Mouse (Mus musculus) kidney, embryonic 14.5 days (tissue): Measurements from ENCODE around the gene Filip1. TPM values are rescaled to one million over a fixed set of nuclear protein-coding genes. Genes with fewer than 3 reads are reported as not detected.

Experiments
- ATAC-seq: fragments of 200-750 bp; cut with Nextera tagmentation; 2 replicates; pipeline ENCODE4 v1.8.0; 2017; ENCODE audit warnings: moderate number of reproducible peaks, mild to moderate bottlenecking, moderate TSS enrichment, moderate library complexity; ENCODE audit not compliant: low FRiP score, low TSS enrichment
- H3K27ac ChIP-seq: fragments of 300-500 bp; sonication (generic); 2 replicates; pipeline ENCODE4 v1.5.1; 2014; ENCODE audit warnings: low read depth, mild to moderate bottlenecking, low read length, moderate library complexity, mixed read lengths
- H3K27me3 ChIP-seq: fragments of 300-500 bp; sonication (generic); 2 replicates; pipeline ENCODE4 v1.6.1; 2014; ENCODE audit warnings: mild to moderate bottlenecking, low read length; ENCODE audit not compliant: control insufficient read depth, insufficient read depth
- H3K36me3 ChIP-seq: fragments of 300-500 bp; sonication (generic); 2 replicates; pipeline ENCODE4 v1.6.1; 2014; ENCODE audit warnings: low read length, mixed read lengths; ENCODE audit not compliant: control insufficient read depth, insufficient read depth
- H3K4me1 ChIP-seq: fragments of 300-500 bp; sonication (generic); 2 replicates; pipeline ENCODE4 v1.6.1; 2014; ENCODE audit warnings: low read length, mixed read lengths; ENCODE audit not compliant: control insufficient read depth, insufficient read depth
- H3K4me2 ChIP-seq: fragments of 300-500 bp; sonication (generic); replicated peaks from 2 replicates; pipeline ENCODE4 v1.6.1; 2014; ENCODE audit warnings: low read depth, mild to moderate bottlenecking, low read length
- H3K4me3 ChIP-seq: fragments of 300-500 bp; sonication (generic); 2 replicates; pipeline ENCODE4 v1.5.1; 2014; ENCODE audit warnings: mild to moderate bottlenecking, low read length
- H3K9ac ChIP-seq: fragments of 300-500 bp; sonication (generic); 2 replicates; pipeline ENCODE4 v1.6.1; 2014; ENCODE audit warnings: low read depth, mild to moderate bottlenecking, low read length, moderate library complexity
- H3K9me3 ChIP-seq: fragments of 300-500 bp; sonication (generic); 2 replicates; pipeline ENCODE4 v1.6.1; 2016; ENCODE audit warnings: low read length; ENCODE audit not compliant: control insufficient read depth
- WGBS: fragments of 180-500 bp; shearing (Covaris S2); extraction: QIAGEN DNeasy Blood & Tissue Kit; methylation state at CpG from one replicate; pipeline ENCODE4 v1.1.7; 2014; 5-methylcytosine and 5-hydroxymethylcytosine counted together
- polyA plus RNA-seq: library from polyadenylated mRNA; unstranded; fragments of >200 nt; fragmentation: Nextera tagmentation; extraction: Ambion mirVana; gene quantifications from 2 replicates; pipeline ENCODE4 v1.2.1, GENCODE M21; 2014

Filip1 gene
- polyA plus RNA-seq, 1 experiment from 2014 or later = 4.5 TPM

- no peaks in the 10 kb centered on the region for H3K4me1 ChIP-seq
- no peak overlapping the region for H3K27ac ChIP-seq
- no peak overlapping the region for H3K9ac ChIP-seq
- no peaks in the 10 kb centered on the region for H3K36me3 ChIP-seq
- 76% methylated on average over 5 of the region's 5 CpGs for WGBS
- H3K4me3 ChIP-seq = no peak overlapping the region
- H3K27me3 ChIP-seq = no peaks in the 10 kb centered on the region
- no peaks in the 10 kb centered on the region for H3K9me3 ChIP-seq
- H3K4me2 ChIP-seq = no peak overlapping the region
- ATAC-seq = no peak
Observed at GRCm38 (mm10) chr9:79975121-79975520, 37.5 kb downstream of the Filip1 start.

GRCm38 (mm10) chr9:79973582-79973981 is 39.1 kb downstream of the Filip1 start:
- WGBS = 91% methylated on average over 8 of the region's 8 CpGs
- H3K4me3 ChIP-seq = no peak overlapping the region
- no peaks in the 10 kb centered on the region for H3K4me1 ChIP-seq
- H3K27me3 ChIP-seq = no peaks in the 10 kb centered on the region
- H3K36me3 ChIP-seq = no peaks in the 10 kb centered on the region
- no peak for ATAC-seq
- no peak overlapping the region for H3K27ac ChIP-seq
- no peaks in the 10 kb centered on the region for H3K9me3 ChIP-seq
- no peak overlapping the region for H3K9ac ChIP-seq
- H3K4me2 ChIP-seq = no peak overlapping the region

- Histone ChIP-seq H3K9ac (no peak overlapping the region), H3K27me3 (no peaks in the 10 kb centered on the region), H3K9me3 (no peaks in the 10 kb centered on the region), H3K4me3 (no peak overlapping the region), H3K4me2 (no peak overlapping the region), H3K27ac (no peak overlapping the region), H3K4me1 (no peaks in the 10 kb centered on the region), H3K36me3 (no peaks in the 10 kb centered on the region)
- no peak for ATAC-seq
- 68% methylated on average over 6 of the region's 6 CpGs for WGBS
Observed at GRCm38 (mm10) chr9:79972705-79973104, 39.9 kb downstream of the Filip1 start.

- 68% methylated on average over 6 of the region's 6 CpGs for WGBS
- Histone ChIP-seq H3K9ac (no peak overlapping the region), H3K4me1 (no peaks in the 10 kb centered on the region), H3K36me3 (no peaks in the 10 kb centered on the region), H3K27me3 (no peaks in the 10 kb centered on the region), H3K4me2 (no peak overlapping the region), H3K27ac (no peak overlapping the region), H3K4me3 (no peak overlapping the region), H3K9me3 (no peaks in the 10 kb centered on the region)
- no peak for ATAC-seq
Observed at GRCm38 (mm10) chr9:79971619-79972018, 41.0 kb downstream of the Filip1 start.

DNA sequence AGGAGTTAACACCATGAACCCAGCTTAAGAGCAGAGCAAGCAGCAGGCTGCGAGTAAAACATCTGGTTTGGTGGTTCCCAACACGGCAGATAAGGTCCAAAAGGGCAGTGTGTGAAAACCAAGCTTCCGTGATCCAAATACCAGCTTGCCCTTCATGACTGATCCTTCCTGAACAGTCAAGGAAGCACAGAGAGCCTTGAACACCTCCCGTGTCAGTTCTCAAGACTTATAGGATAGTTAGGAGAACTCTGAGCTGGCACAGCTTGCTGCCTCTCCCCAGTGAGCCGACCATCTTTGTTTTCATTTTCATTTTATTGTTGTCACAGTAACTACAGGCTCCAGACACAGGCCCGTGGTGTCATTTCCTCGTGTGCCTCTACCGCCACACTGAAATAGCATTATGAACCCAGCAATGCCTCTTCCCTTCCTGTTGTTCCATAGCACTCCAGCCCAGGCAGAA is 42.0 kb downstream of the Filip1 start:
- Histone ChIP-seq H3K27ac (no peak overlapping the region), H3K9ac (no peak overlapping the region), H3K4me2 (no peak overlapping the region), H3K9me3 (no peaks in the 10 kb centered on the region), H3K27me3 (no peaks in the 10 kb centered on the region), H3K4me3 (no peak overlapping the region), H3K4me1 (no peaks in the 10 kb centered on the region), H3K36me3 (no peaks in the 10 kb centered on the region)
- no peak for ATAC-seq
- 56% methylated on average over 8 of the region's 8 CpGs for WGBS

GRCm38 (mm10) chr9:79969544-79969943 is 43.1 kb downstream of the Filip1 start:
- H3K4me2 ChIP-seq = no peak overlapping the region
- no peaks in the 10 kb centered on the region for H3K36me3 ChIP-seq
- 75% methylated on average over 4 of the region's 4 CpGs for WGBS
- no peaks in the 10 kb centered on the region for H3K4me1 ChIP-seq
- H3K4me3 ChIP-seq = no peak overlapping the region
- H3K27me3 ChIP-seq = no peaks in the 10 kb centered on the region
- no peak for ATAC-seq
- no peaks in the 10 kb centered on the region for H3K9me3 ChIP-seq
- H3K9ac ChIP-seq = no peak overlapping the region
- no peak overlapping the region for H3K27ac ChIP-seq

GRCm38 (mm10) chr9:79966711-79967487 is 45.8 kb downstream of the Filip1 start:
- Histone ChIP-seq H3K4me3 (no peak overlapping the region), H3K4me1 (0 out of 2 replicates have a peak, but pooled peaks cover under 1% of the 10 kb centered on the region), H3K9ac (no peak overlapping the region), H3K27me3 (no peaks in the 10 kb centered on the region), H3K4me2 (no peak overlapping the region), H3K36me3 (no peaks in the 10 kb centered on the region), H3K9me3 (no peaks in the 10 kb centered on the region), H3K27ac (no peak overlapping the region)
- 68% methylated on average over 12 of the region's 12 CpGs for WGBS
- no peak for ATAC-seq

DNA sequence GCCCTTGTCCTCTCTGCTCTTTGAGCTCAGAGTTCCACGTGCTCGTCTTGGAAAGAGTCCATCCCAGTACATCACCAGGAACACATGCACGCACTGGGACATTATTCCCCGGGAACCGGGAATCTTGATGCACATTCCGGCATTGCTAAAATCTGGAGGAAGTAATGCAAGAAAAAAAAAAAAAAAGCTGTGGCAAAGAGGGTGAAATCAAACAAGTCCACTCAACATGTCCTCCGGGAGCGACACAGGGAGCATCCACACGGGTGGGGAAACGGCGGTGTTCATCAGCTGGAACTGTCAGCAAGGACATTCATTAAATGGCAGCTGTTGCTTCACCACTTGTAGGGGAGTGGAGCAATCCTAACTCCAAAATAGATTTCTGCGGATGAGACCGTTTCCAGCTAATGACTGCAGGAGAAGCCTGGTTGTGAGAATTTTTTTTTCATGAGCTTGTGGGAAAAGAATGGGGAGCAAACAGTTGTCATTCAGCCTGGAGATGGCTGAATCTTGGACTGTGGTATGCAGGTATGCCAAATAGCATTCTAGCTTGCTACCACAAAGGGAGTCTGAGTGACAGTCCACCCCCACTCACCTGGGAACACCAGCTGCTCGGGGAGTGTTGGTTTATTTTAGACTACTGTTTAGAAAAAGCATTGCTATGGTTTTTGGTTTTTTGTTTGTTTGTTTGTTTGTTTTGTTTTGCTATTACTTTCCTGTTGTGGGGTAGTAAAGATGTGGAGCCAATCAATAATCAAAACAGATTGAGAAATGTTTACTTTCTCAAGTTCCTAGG is 46.9 kb downstream of the Filip1 start:
- 0 out of 2 replicates have a peak, but pooled peaks cover 5% of the 10 kb centered on the region for H3K4me1 ChIP-seq
- H3K4me3 ChIP-seq = no peak overlapping the region
- no peak for ATAC-seq

GRCm38 (mm10) chr9:79965003-79965402 is 47.6 kb downstream of the Filip1 start:
- H3K4me2 ChIP-seq = no peak overlapping the region
- H3K9me3 ChIP-seq = no peaks in the 10 kb centered on the region
- H3K36me3 ChIP-seq = no peaks in the 10 kb centered on the region
- H3K9ac ChIP-seq = no peak overlapping the region
- H3K27me3 ChIP-seq = no peaks in the 10 kb centered on the region
- H3K4me3 ChIP-seq = no peak overlapping the region
- H3K27ac ChIP-seq = no peak overlapping the region
- H3K4me1 ChIP-seq = 0 out of 2 replicates have a peak, but pooled peaks cover 5% of the 10 kb centered on the region
- no peak for ATAC-seq
- WGBS = 73% methylated on average over 5 of the region's 5 CpGs

More for the DNA sequence above, 46.9 kb downstream of the Filip1 start:
- no peaks in the 10 kb centered on the region for H3K9me3 ChIP-seq
- no peak overlapping the region for H3K27ac ChIP-seq
- H3K36me3 ChIP-seq = no peaks in the 10 kb centered on the region
- H3K9ac ChIP-seq = no peak overlapping the region
- WGBS = 78% methylated on average over 14 of the region's 14 CpGs
- no peaks in the 10 kb centered on the region for H3K27me3 ChIP-seq
- no peak overlapping the region for H3K4me2 ChIP-seq
